Mouse (Mus musculus) adrenal gland, postnatal 0 days (tissue): ENCODE results near the gene Olfr317. TPM values are rescaled to one million over a fixed set of nuclear protein-coding genes. Genes with fewer than 3 reads are reported as not detected.

Experiments used
- polyA plus RNA-seq: library from polyadenylated mRNA; unstranded; fragments of >200 nt; fragmentation: Nextera tagmentation; extraction: Ambion mirVana; gene quantifications from 2 replicates; pipeline ENCODE4 v1.2.1, GENCODE M21; 2015

Olfr317 gene
- polyA plus RNA-seq: not detected in 2 replicates

DNA sequence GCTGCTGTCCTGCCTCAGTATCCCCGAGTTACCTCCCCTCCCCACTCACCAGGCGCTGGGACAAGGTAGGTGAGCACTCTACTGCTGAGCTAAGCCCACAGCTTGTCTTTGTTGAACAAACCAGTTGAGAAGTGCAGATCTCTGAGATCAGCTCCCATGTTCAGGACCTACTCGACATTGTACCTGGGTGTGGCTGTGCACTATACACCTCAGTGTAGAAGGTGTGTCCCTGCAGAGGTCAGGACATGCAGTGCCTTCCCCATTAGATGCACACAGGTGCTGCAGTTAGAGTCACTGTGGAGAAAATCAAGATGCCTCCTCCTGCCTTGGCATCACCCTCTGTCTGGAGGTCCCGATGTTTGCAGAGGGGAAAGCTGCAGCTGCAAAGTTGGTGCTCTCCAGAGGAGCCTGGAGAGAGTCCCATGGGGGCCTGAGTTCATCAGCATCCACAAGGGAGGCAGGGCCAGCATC lies at the start of gene Olfr317:
Gene Olfr317 (minus strand): TSS at position 421 of the 471 bp plus-strand sequence.

DNA sequence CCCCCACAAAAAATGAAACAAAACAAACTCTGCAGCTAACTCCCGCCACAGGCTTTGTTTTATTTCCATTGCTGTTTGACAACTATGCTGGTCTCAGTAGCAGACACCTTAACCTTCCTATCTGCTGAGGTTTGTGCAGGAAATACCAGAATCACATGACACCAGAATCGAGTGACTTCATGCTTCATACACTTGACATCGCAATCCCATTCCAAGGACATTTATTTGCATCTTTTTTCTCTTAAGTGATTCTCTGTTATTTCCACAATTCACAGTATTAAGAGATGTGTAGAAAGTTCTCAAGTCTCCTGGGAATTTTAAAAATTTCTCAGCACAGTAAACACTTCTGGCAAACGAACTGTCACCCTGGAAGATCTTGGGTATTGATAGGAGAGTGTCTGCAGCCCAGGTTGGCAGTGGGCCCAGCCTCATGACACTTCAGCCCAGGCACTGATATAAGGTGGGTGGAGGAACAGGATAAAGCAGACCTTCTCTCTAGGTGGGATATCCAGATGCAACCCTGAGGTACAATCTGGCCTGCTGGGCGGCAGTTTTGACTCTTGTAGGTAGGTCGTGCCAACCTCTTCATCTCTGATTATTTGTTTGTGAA lies 43.6 kb upstream of the Olfr317 start, which contains the start of gene Olfr314:
Gene Olfr314 (plus strand): TSS at position 473 of the 610 bp plus-strand sequence.

GRCm38 (mm10) chr11:58772888-58773287 lies 33.9 kb upstream of the Olfr317 start, which contains the start of gene Olfr315:
Gene Olfr315, plus strand, starts transcription at chr11:58773188.

DNA sequence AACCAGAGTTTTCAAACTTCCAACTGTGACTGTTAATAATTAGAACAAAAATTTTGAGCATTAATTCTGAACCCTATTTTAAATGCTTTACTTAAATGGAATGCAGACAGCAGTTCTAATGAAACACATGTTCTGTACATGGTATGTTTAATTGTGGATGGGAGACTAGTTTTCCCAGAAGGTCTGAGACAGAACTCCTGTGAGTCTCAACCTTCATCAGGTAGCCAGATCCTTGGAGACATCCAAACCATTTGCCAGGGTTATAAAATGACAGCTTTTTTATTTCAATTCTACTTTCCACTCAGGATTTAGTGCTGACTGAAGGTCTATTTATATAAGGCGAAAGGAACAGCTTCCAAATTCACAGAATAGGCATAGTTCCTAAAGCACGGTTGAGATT lies 13.4 kb upstream of the Olfr317 start, which contains the start of gene Olfr316:
Gene Olfr316 (plus strand): TSS at position 301 of the 400 bp plus-strand sequence.

GRCm38 (mm10) chr11:58723914-58724313 lies 15.1 kb downstream of the Olfr317 start, which contains the start of gene Olfr318:
Gene Olfr318, minus strand, starts transcription at chr11:58724014.

GRCm38 (mm10) chr11:58698862-58699261 lies 40.1 kb downstream of the Olfr317 start, which contains the start of gene Olfr319:
Gene Olfr319, plus strand, starts transcription at chr11:58699162.

Other genes starting within 250 kb of the Olfr317 start
- not detected in 2 replicates for gene Olfr332, start 246.7 kb downstream of the Olfr317 start, polyA plus RNA-seq
- gene Olfr331, start 236.6 kb downstream of the Olfr317 start, polyA plus RNA-seq: not detected in 2 replicates
- 1.7 and 4.9 TPM in 2 replicates for gene Olfr330, start 204.4 kb downstream of the Olfr317 start, polyA plus RNA-seq
- 0.28 and 2.0 TPM in 2 replicates for gene Olfr329-ps, start 192.8 kb downstream of the Olfr317 start, polyA plus RNA-seq
- 0.24 and 0.77 TPM in 2 replicates for gene Olfr328, start 183.6 kb downstream of the Olfr317 start, polyA plus RNA-seq
- gene Olfr224, start 168.7 kb downstream of the Olfr317 start, polyA plus RNA-seq: 0.25 TPM in 1 of 2 replicates, not detected in the other
- 0.20 TPM in 1 of 2 replicates, not detected in the other for gene Olfr325, start 161.5 kb downstream of the Olfr317 start, polyA plus RNA-seq
- not detected in 2 replicates for gene Olfr324, start 144.1 kb downstream of the Olfr317 start, polyA plus RNA-seq
- 2.0 TPM in 1 of 2 replicates, not detected in the other for gene 2210407C18Rik, start 123.1 kb downstream of the Olfr317 start, polyA plus RNA-seq
- not detected in 2 replicates for gene Olfr323, start 108.7 kb downstream of the Olfr317 start, polyA plus RNA-seq
- 0.20 and 1.0 TPM in 2 replicates for gene Trim58, start 98.7 kb downstream of the Olfr317 start, polyA plus RNA-seq
- not detected in 2 replicates for gene Olfr322, start 80.4 kb downstream of the Olfr317 start, polyA plus RNA-seq
- gene Olfr320, start 58.1 kb downstream of the Olfr317 start, polyA plus RNA-seq: not detected in 2 replicates
- gene Olfr319, start 40.0 kb downstream of the Olfr317 start, polyA plus RNA-seq: not detected in 2 replicates
- gene Olfr318, start 15.2 kb downstream of the Olfr317 start, polyA plus RNA-seq: not detected in 2 replicates
- not detected in 2 replicates for gene Olfr316, start 13.5 kb upstream of the Olfr317 start, polyA plus RNA-seq
- not detected in 2 replicates for gene Olfr315, start 34.0 kb upstream of the Olfr317 start, polyA plus RNA-seq
- gene Olfr314, start 43.7 kb upstream of the Olfr317 start, polyA plus RNA-seq: not detected in 2 replicates
- 20.7 and 23.2 TPM in 2 replicates for gene Fam183b, start 62.7 kb upstream of the Olfr317 start, polyA plus RNA-seq
- not detected in 2 replicates for gene Olfr313, start 75.8 kb upstream of the Olfr317 start, polyA plus RNA-seq
- gene Olfr312, start 90.0 kb upstream of the Olfr317 start, polyA plus RNA-seq: not detected in 2 replicates
- not detected in 2 replicates for gene Olfr311, start 100.0 kb upstream of the Olfr317 start, polyA plus RNA-seq
- 4.3 and 5.0 TPM in 2 replicates for gene Gm12258, start 107.9 kb upstream of the Olfr317 start, polyA plus RNA-seq
- 4.5 and 5.1 TPM in 2 replicates for gene 2810021J22Rik, start 128.0 kb upstream of the Olfr317 start, polyA plus RNA-seq
- gene Zfp39, start 165.0 kb upstream of the Olfr317 start, polyA plus RNA-seq: 4.0 and 4.4 TPM in 2 replicates
- gene Btnl10, start 178.7 kb upstream of the Olfr317 start, polyA plus RNA-seq: 0.63 TPM in 1 of 2 replicates, not detected in the other
- 206 and 211 TPM in 2 replicates for gene Rnf187, start 199.7 kb upstream of the Olfr317 start, polyA plus RNA-seq
- gene Hist3h2ba, start 209.7 kb upstream of the Olfr317 start, polyA plus RNA-seq: 41.7 and 56.5 TPM in 2 replicates
- gene Hist3h2a, start 215.5 kb upstream of the Olfr317 start, polyA plus RNA-seq: 32.6 and 35.6 TPM in 2 replicates
- 0.19 TPM in 2 replicates for gene Trim17, start 215.5 kb upstream of the Olfr317 start, polyA plus RNA-seq
- 10.5 and 18.0 TPM in 2 replicates for gene Trim11, start 238.9 kb upstream of the Olfr317 start, polyA plus RNA-seq